Mouse (Mus musculus) C2C12 (cell line): Measurements from ENCODE around the gene Cdc42bpg. TPM values are rescaled to one million over a fixed set of nuclear protein-coding genes. Genes with fewer than 3 reads are reported as not detected.
A peak's percentile ranks its signal among the peaks of the same experiment; 100 is the strongest.

Experiments used
- H3K27me3 ChIP-seq: one replicate; pipeline ENCODE4 v1.6.1; 2011; ENCODE audit not compliant: control insufficient read depth, insufficient read depth, insufficient read length
- H3K36me3 ChIP-seq: one replicate; pipeline ENCODE4 v1.6.1; 2011; ENCODE audit not compliant: control insufficient read depth, insufficient read depth
- H3K4me3 ChIP-seq: one replicate; pipeline ENCODE4 v1.5.1; 2011; ENCODE audit warnings: mild to moderate bottlenecking, control low read depth; ENCODE audit not compliant: poor library complexity, insufficient read depth, severe bottlenecking
- H3K79me2 ChIP-seq: one replicate; pipeline ENCODE4 v1.6.1; 2011; ENCODE audit not compliant: control insufficient read depth, insufficient read depth
- H3K79me3 ChIP-seq: one replicate; pipeline ENCODE4 v1.6.1; 2011; ENCODE audit warnings: low read depth, control low read depth
- H3ac ChIP-seq: one replicate; pipeline ENCODE3; 2011; ENCODE audit warnings: low read depth; ENCODE audit not compliant: control insufficient read depth, insufficient read length
- CEBPB ChIP-seq: IDR thresholded peaks from one replicate; pipeline ENCODE4 v1.6.1; 2011; ENCODE audit warnings: low read depth, mild to moderate bottlenecking, control low read depth, moderate library complexity
- CTCF ChIP-seq: IDR thresholded peaks from one replicate; pipeline ENCODE4 v1.5.1; 2011; ENCODE audit not compliant: control insufficient read depth, insufficient read depth, insufficient read length
- FOSL1 ChIP-seq: IDR thresholded peaks from one replicate; pipeline ENCODE4 v1.8.0; 2011; ENCODE audit warnings: mild to moderate bottlenecking, low read length; ENCODE audit not compliant: poor library complexity, insufficient read depth, severe bottlenecking
- MAX ChIP-seq: IDR thresholded peaks from one replicate; pipeline ENCODE4 v1.6.1; 2011; ENCODE audit warnings: mild to moderate bottlenecking, control low read depth
- MYOD1 ChIP-seq: IDR thresholded peaks from one replicate; pipeline ENCODE4 v1.6.1; 2011; ENCODE audit warnings: low read depth; ENCODE audit not compliant: control insufficient read depth, insufficient read length
- MYOG ChIP-seq: IDR thresholded peaks from one replicate; pipeline ENCODE4 v1.6.1; 2011; ENCODE audit not compliant: control insufficient read depth, insufficient read length; ENCODE audit errors: extremely low read depth
- USF1 ChIP-seq: IDR thresholded peaks from one replicate; pipeline ENCODE4 v1.6.1; 2011; ENCODE audit warnings: low read depth, mild to moderate bottlenecking, control low read depth, moderate library complexity
- polyA plus RNA-seq: library from polyadenylated mRNA; unstranded; fragments of >200 nt; fragmentation: generic; extraction: Trizol; gene quantifications from one replicate; pipeline ENCODE4 v1.2.1, GENCODE M21; 2012; ENCODE audit warnings: missing spikeins

Cdc42bpg gene
- polyA plus RNA-seq, 1 experiment = 7.2 TPM

DNA sequence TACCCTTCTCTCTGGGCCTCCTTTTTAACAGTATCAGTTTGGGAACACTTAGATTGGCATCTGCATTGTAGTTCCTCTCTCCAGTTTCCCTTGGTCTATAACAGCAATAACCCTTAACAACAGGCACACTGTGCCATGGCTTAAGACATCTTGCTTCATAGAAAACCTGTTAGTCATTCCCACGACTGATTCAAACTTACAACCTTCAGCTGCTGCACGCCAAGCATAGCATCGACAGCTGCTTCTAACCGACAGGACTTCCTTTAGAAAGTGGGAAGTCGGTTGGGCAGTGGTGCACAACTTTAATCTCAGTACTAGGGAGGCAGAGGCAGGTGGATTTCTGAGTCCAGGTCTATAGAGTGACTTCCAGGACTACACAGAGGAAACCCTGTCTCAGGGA lies 24.9 kb downstream of the Cdc42bpg start:
- no peak overlapping the region for H3ac ChIP-seq
- no peak overlapping the region for H3K4me3 ChIP-seq
- no peaks in the 10 kb centered on the region for H3K27me3 ChIP-seq
- no peaks in the 10 kb centered on the region for H3K36me3 ChIP-seq
- H3K79me2 ChIP-seq = peaks cover 14% of the 10 kb centered on the region
- TF ChIP-seq USF1 (no peak), MYOD1 (peak; percentile 79)
- peaks cover 9% of the 10 kb centered on the region for H3K79me3 ChIP-seq

- peaks cover 13% of the 10 kb centered on the region for H3K79me3 ChIP-seq
- peak overlapping the region; percentile 53 for H3ac ChIP-seq
- TF ChIP-seq CTCF (peak; percentile 56), MYOG (no peak)
- peaks cover 21% of the 10 kb centered on the region for H3K79me2 ChIP-seq
- H3K36me3 ChIP-seq = peaks cover 2% of the 10 kb centered on the region
- H3K27me3 ChIP-seq = no peaks in the 10 kb centered on the region
- H3K4me3 ChIP-seq = no peak overlapping the region
Measured at GRCm38 (mm10) chr19:6331719-6332516, 25.7 kb downstream of the Cdc42bpg start.

DNA sequence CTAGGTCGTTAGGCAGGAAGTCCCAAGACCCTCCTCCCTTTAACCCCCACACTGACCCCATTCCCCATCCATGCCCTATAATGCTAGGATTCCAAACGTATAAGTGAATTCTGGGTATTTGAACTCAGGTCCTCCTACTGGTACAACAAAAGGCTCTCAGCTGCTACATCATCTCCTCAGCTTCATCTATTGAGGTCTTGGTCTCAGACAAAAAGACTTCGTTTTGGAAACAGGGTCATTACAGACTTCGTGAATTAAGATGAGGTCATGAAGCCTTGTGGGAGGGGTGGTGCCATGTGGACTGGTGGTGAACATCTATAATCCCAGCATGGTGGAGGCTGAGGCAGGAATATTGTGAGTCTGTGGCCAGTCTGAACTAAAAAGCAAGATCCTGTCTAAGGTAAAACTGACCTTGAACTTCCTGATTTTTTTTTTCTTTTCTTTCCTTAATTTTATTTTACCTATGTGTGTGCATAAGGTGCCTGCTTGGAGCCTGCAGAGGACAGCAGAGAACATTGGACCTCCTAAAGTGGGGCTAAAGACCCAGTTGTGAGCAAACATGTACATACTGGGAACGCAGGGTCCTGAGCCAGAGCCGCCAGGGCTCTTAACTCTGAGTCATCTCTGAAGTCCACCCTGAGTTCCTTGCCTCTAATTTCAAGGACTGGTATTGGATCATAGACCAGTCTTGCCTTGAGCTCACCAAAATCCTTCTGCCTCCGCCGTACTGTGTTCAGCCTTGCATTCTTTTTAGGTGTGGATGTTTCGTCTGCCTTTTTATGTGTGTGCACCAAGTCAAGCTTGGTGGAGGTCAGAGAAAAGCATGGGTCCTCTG lies 27.7 kb downstream of the Cdc42bpg start:
- H3K27me3 ChIP-seq = no peaks in the 10 kb centered on the region
- peak overlapping the region; percentile 46 for H3ac ChIP-seq
- peaks cover 22% of the 10 kb centered on the region for H3K36me3 ChIP-seq
- H3K4me3 ChIP-seq = no peak overlapping the region
- TF ChIP-seq MYOG = no peak
- peaks cover 13% of the 10 kb centered on the region for H3K79me3 ChIP-seq
- peaks cover 28% of the 10 kb centered on the region for H3K79me2 ChIP-seq

- H3K27me3 ChIP-seq = no peaks in the 10 kb centered on the region
- TF ChIP-seq MYOG (no peak), USF1 (peak; percentile 34)
- H3K79me2 ChIP-seq = peaks cover 28% of the 10 kb centered on the region
- H3K36me3 ChIP-seq = peaks cover 31% of the 10 kb centered on the region
- peaks cover 13% of the 10 kb centered on the region for H3K79me3 ChIP-seq
- H3K4me3 ChIP-seq = peak within 1 kb of the TSS; percentile 89
- peak within 1 kb of the TSS; percentile 99 for H3ac ChIP-seq
Measured at GRCm38 (mm10) chr19:6334673-6335457, 28.6 kb downstream of the Cdc42bpg start, which contains the start of gene Men1. Gene Men1 (plus strand): TSS chr19:6334979.

GRCm38 (mm10) chr19:6335458-6335827 lies 29.2 kb downstream of the Cdc42bpg start:
- TF ChIP-seq FOSL1 (no peak), USF1 (no peak), MAX (no peak), MYOD1 (no peak), MYOG (no peak), CTCF (no peak), CEBPB (no peak)
- H3ac ChIP-seq = peak overlapping the region; percentile 99
- H3K79me3 ChIP-seq = peaks cover 13% of the 10 kb centered on the region
- H3K36me3 ChIP-seq = peaks cover 36% of the 10 kb centered on the region
- peaks cover 28% of the 10 kb centered on the region for H3K79me2 ChIP-seq
- H3K4me3 ChIP-seq = peak overlapping the region; percentile 89
- H3K27me3 ChIP-seq = no peaks in the 10 kb centered on the region

- peaks cover 28% of the 10 kb centered on the region for H3K79me2 ChIP-seq
- no peak overlapping the region for H3ac ChIP-seq
- peaks cover 13% of the 10 kb centered on the region for H3K79me3 ChIP-seq
- peaks cover 36% of the 10 kb centered on the region for H3K36me3 ChIP-seq
- no peak overlapping the region for H3K4me3 ChIP-seq
- no peaks in the 10 kb centered on the region for H3K27me3 ChIP-seq
- TF ChIP-seq USF1 = no peak
- no peak for TF ChIP-seq CEBPB
- TF ChIP-seq MAX = no peak
- no peak for TF ChIP-seq CTCF
- TF ChIP-seq MYOD1 = no peak
- TF ChIP-seq MYOG = no peak
- no peak for TF ChIP-seq FOSL1
Measured at GRCm38 (mm10) chr19:6336920-6337319, 30.7 kb downstream of the Cdc42bpg start.
